Mouse (Mus musculus) C2C12 (cell line): Measurements from ENCODE around the gene Pard6a.

Source experiments
- CTCF ChIP-seq: IDR thresholded peaks from one replicate; pipeline ENCODE4 v1.5.1; 2011; ENCODE audit not compliant: control insufficient read depth, insufficient read depth, insufficient read length
- MAX ChIP-seq: IDR thresholded peaks from one replicate; pipeline ENCODE4 v1.6.1; 2011; ENCODE audit warnings: mild to moderate bottlenecking, control low read depth
- USF1 ChIP-seq: IDR thresholded peaks from one replicate; pipeline ENCODE4 v1.6.1; 2011; ENCODE audit warnings: low read depth, mild to moderate bottlenecking, control low read depth, moderate library complexity

DNA sequence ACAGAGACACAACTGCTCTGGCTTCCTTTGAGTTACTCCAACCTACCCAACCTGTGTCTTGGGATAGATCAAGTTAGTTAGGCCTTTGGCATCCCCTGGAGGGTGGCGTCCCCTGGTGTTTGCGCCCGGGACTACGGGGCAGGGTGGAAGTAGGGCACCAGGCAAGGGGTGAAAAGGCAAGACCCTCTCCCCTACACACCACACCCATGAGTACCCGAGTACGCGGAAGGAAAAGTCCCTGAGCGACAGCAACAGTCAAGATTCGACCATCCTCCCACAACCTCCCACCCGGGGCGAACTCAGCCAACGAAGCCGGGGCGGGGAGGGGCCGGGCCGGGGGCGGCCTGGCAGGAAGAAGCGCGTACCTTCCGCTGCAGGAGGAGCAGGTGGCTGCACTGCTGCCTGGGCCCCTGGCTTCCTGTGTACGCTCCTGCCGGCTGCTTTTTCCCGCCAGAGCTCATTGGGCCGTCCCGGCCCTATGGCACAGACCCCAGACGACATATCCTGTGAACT lies 15.1 kb upstream of the Pard6a start, which contains the start of gene Carmil2:
- TF ChIP-seq CTCF (peak; percentile 72), USF1 (no peak), MAX (no peak)
